Mouse (Mus musculus) stomach, postnatal 0 days (tissue): ENCODE measurements at regions not wholly inside any gene's neighbourhood (a gene's known extent, or its start where the extent isn't known, plus 50 kb on each side); places are given as distances from the start of the nearest gene placed in this dataset.

ENCODE experiments used
- CTCF ChIP-seq: IDR thresholded peaks from 2 replicates; pipeline ENCODE4 v1.5.1; 2016; ENCODE audit warnings: antibody characterized with exemption, low read depth, mild to moderate bottlenecking, moderate library complexity
- EP300 ChIP-seq: optimal IDR thresholded peaks from 2 replicates; pipeline ENCODE3; 2016; ENCODE audit warnings: antibody characterized with exemption

DNA sequence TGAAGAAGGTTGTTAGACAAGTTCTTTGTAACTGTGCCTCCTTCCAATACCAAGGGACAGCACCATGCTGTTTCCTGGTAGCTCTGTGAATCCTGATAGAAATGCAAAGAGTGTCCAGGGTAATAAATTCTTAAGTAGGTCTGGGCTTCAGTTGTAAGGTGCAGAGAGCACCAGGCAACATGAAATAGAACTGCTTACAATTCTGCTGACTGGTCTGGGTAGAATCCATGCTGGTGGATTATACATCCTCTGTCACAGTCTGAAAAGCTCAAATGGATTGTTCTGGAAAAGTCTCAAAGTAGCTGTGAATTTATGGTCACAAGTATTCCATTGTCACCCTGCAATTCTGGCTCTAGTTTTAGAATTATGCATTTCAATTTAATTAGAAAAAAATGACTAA is 251.7 kb downstream of the Fam84b start:
- TF ChIP-seq CTCF (no peak), EP300 (no peak)
